Mouse (Mus musculus) heart, postnatal 0 days (tissue): Measurements from ENCODE around the gene Slc4a2. TPM values are rescaled to one million over a fixed set of nuclear protein-coding genes. Genes with fewer than 3 reads are reported as not detected.

Experiments
- ATAC-seq: fragments of 200-750 bp; cut with Nextera tagmentation; 2 replicates; pipeline ENCODE4 v1.8.0; 2017; ENCODE audit warnings: low read depth, moderate number of reproducible peaks, moderate library complexity; ENCODE audit not compliant: insufficient read depth
- DNase-seq: peaks from one replicate; pipeline ENCODE4 v3.0.0-alpha.2; 2016; ENCODE audit warnings: low spot score
- H3K27ac ChIP-seq: fragments of 300-500 bp; sonication (generic); 2 replicates; pipeline ENCODE4 v1.5.1; 2014; ENCODE audit warnings: low read depth, mild to moderate bottlenecking
- H3K27me3 ChIP-seq: fragments of 300-500 bp; sonication (generic); 2 replicates; pipeline ENCODE4 v1.6.1; 2014; ENCODE audit warnings: low read length, mixed read lengths; ENCODE audit not compliant: control insufficient read depth, insufficient read depth
- H3K36me3 ChIP-seq: fragments of 300-500 bp; sonication (generic); replicated peaks from 2 replicates; pipeline ENCODE4 v1.6.1; 2014; ENCODE audit warnings: low read length, mixed read lengths; ENCODE audit not compliant: control insufficient read depth, insufficient read depth
- H3K4me1 ChIP-seq: fragments of 300-500 bp; sonication (generic); 2 replicates; pipeline ENCODE4 v1.6.1; 2014; ENCODE audit warnings: antibody characterized with exemption; ENCODE audit not compliant: control insufficient read depth, insufficient read depth
- H3K4me2 ChIP-seq: fragments of 300-500 bp; sonication (generic); 2 replicates; pipeline ENCODE4 v1.6.1; 2014; ENCODE audit warnings: low read depth, mild to moderate bottlenecking, low read length, moderate library complexity
- H3K4me3 ChIP-seq: fragments of 300-500 bp; sonication (generic); 2 replicates; pipeline ENCODE4 v1.5.1; 2014; ENCODE audit warnings: low read depth, low read length
- H3K9ac ChIP-seq: fragments of 300-500 bp; sonication (generic); replicated peaks from 2 replicates; pipeline ENCODE4 v1.6.1; 2014; ENCODE audit warnings: low read depth, low read length, mixed read lengths
- H3K9me3 ChIP-seq: fragments of 300-500 bp; sonication (generic); replicated peaks from 2 replicates; pipeline ENCODE4 v1.6.1; 2016; ENCODE audit warnings: low read length; ENCODE audit not compliant: control insufficient read depth
- CTCF ChIP-seq: IDR thresholded peaks from 2 replicates; pipeline ENCODE4 v1.5.1; 2016; ENCODE audit warnings: antibody characterized with exemption, control low read depth, low read depth
- EP300 ChIP-seq: IDR thresholded peaks from 2 replicates; pipeline ENCODE4 v1.6.1; 2016; ENCODE audit warnings: antibody characterized with exemption, low read depth
- WGBS: fragments of 180-500 bp; shearing (Covaris S2); extraction: QIAGEN DNeasy Blood & Tissue Kit; methylation state at CpG from one replicate; pipeline ENCODE4 v1.1.7; 2014; 5-methylcytosine and 5-hydroxymethylcytosine counted together
- polyA plus RNA-seq: library from polyadenylated mRNA; unstranded; fragments of >200 nt; fragmentation: Nextera tagmentation; extraction: Ambion mirVana; gene quantifications from 2 replicates; pipeline ENCODE4 v1.2.1, GENCODE M21; 2015
- total RNA-seq: library from RNA; depleted of rRNA; stranded (reverse); fragments of >200 nt; gene quantifications from 2 replicates; pipeline ENCODE4 v1.2.3, GENCODE M21; 2014; ENCODE audit warnings: low replicate concordance; rRNA removed

Slc4a2 gene
- 74.9 and 110 TPM in 2 replicates for total RNA-seq
- polyA plus RNA-seq: 20.8 and 21.5 TPM in 2 replicates

DNA sequence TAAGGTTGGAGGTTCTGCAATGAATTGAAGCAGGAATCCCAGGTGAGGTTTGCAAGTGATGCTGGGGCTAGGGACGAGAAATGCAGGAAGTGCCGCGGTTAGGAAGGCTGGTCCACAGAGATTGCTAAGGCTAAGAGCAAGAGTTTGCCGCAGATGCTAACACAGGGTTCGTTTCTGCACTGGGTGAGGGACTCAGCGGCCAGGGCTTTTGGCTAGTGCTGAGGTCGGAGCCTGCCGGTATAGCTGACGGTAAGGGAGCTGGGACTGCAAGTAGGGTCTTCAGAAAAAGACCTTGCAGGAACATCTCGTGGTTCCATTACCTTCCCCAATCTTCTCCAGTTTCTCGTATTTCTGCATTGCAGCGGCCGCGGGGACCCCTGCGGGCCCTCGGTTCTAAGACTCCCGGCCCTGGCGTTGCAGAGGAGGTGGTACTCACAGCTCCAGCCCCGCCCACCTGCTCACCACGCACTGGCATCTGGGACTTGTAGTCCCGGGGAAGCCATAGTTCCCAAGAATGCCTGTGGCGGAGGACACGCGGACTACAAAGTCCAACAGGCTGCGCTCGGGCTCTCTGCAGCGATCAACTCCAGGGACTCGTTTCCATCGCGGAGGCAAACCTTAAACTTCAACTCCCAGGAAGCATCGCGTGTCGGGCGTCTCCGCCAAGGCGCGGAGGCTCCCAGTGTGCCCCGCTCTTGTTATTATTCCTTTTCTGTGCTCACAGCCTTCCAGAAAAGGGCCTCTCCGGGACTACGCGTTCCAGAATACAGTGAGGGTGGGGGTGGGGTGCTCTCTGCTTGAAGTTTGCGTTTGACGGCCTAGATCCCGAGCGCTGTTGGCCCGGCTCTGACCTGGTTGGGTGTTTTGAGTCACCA lies at the start of gene Slc4a2, which contains the start of gene Cdk5:
Gene Slc4a2 (plus strand): TSS at position 709 of the 875 bp plus-strand sequence.
Gene Cdk5 (minus strand): TSS at position 402 of the 875 bp plus-strand sequence.
- ATAC-seq (peak; percentile 93), DNase-seq (peak; percentile 99)
- Histone ChIP-seq H3K27ac (peak within 1 kb of the TSS; percentile 96), H3K9ac (peak within 1 kb of the TSS; percentile 70), H3K36me3 (peaks cover 15% of the 10 kb centered on the region; the same call in 1 of the 2 replicates), H3K4me3 (peak within 1 kb of the TSS; percentile 72), H3K27me3 (no peaks in the 10 kb centered on the region), H3K9me3 (no peaks in the 10 kb centered on the region), H3K4me2 (peak within 1 kb of the TSS; percentile 77), H3K4me1 (peaks cover 24% of the 10 kb centered on the region)
- peak; percentile 63; the same call in 1 of the 2 replicates for TF ChIP-seq EP300
- no peak for TF ChIP-seq CTCF
- under 1% methylated on average over 46 of the region's 46 CpGs for WGBS

GRCm38 (mm10) chr5:24374216-24374615 lies 49.4 kb upstream of the Slc4a2 start:
- peak; percentile 25; the same call in 1 of the 2 replicates for ATAC-seq
- no peak overlapping the region for H3K4me3 ChIP-seq
- H3K9me3 ChIP-seq: no peaks in the 10 kb centered on the region
- peaks cover 12% of the 10 kb centered on the region for H3K4me1 ChIP-seq
- 9% methylated on average over 6 of the region's 6 CpGs for WGBS
- no peak for TF ChIP-seq EP300
- no peak for TF ChIP-seq CTCF
- H3K4me2 ChIP-seq: no peak overlapping the region
- H3K27me3 ChIP-seq: no peaks in the 10 kb centered on the region
- DNase-seq: peak; percentile 78
- 0 out of 2 replicates have a peak, but pooled peaks cover 11% of the 10 kb centered on the region for H3K36me3 ChIP-seq
- H3K27ac ChIP-seq: peak overlapping the region; percentile 32; the same call in 1 of the 2 replicates
- H3K9ac ChIP-seq: no peak overlapping the region

- no peaks in the 10 kb centered on the region for H3K9me3 ChIP-seq
- H3K4me1 ChIP-seq: peaks cover 12% of the 10 kb centered on the region
- H3K36me3 ChIP-seq: 0 out of 2 replicates have a peak, but pooled peaks cover 11% of the 10 kb centered on the region
- no peak overlapping the region for H3K9ac ChIP-seq
- TF ChIP-seq CTCF (no peak), EP300 (no peak)
- no peaks in the 10 kb centered on the region for H3K27me3 ChIP-seq
- 37% methylated on average over 7 of the region's 7 CpGs for WGBS
- DNase-seq (no peak), ATAC-seq (no peak)
- H3K4me3 ChIP-seq: no peak overlapping the region
- no peak overlapping the region for H3K27ac ChIP-seq
- H3K4me2 ChIP-seq: no peak overlapping the region
Observed at GRCm38 (mm10) chr5:24374666-24375328, 48.8 kb upstream of the Slc4a2 start.

DNA sequence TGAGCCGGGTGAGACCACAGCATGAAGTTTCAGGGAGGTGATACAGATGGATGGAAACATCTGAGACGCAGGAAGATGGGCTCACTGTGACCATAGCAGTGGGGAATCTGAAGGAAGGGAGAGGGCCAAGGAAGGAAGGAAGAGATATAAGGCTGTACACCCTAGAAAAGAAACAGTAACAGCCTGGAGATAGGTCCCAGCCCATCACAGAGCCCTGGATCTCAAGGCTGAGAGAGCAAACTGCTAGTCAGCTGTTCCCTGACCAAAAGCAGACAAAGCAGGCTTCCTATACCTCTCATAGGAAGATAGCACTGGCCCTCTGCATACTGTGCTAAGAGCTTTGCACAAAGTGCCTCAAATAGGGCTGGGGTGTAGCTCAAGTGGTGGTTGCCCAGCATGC lies 44.9 kb upstream of the Slc4a2 start:
- ATAC-seq (no peak), DNase-seq (no peak)
- no peak for TF ChIP-seq EP300
- TF ChIP-seq CTCF: no peak
- Histone ChIP-seq H3K27ac (no peak overlapping the region), H3K4me1 (peaks cover 18% of the 10 kb centered on the region), H3K27me3 (no peaks in the 10 kb centered on the region), H3K4me2 (no peak overlapping the region), H3K36me3 (peaks cover 9% of the 10 kb centered on the region; the same call in 1 of the 2 replicates), H3K9ac (no peak overlapping the region), H3K9me3 (no peaks in the 10 kb centered on the region), H3K4me3 (no peak overlapping the region)
- WGBS: 79% methylated on average over 2 of the region's 2 CpGs

- no peak for DNase-seq
- Histone ChIP-seq H3K36me3 (peaks cover 9% of the 10 kb centered on the region; the same call in 1 of the 2 replicates), H3K27ac (no peak overlapping the region), H3K4me3 (no peak overlapping the region), H3K9me3 (no peaks in the 10 kb centered on the region), H3K4me1 (peaks cover 18% of the 10 kb centered on the region), H3K4me2 (no peak overlapping the region), H3K9ac (no peak overlapping the region), H3K27me3 (no peaks in the 10 kb centered on the region)
- no peak for ATAC-seq
- WGBS: 61% methylated on average over 4 of the region's 4 CpGs
- TF ChIP-seq EP300 (no peak), CTCF (no peak)
Observed at GRCm38 (mm10) chr5:24379501-24379900, 44.1 kb upstream of the Slc4a2 start.
